Mouse (Mus musculus) ES-Bruce4 (cell line): ENCODE results near the gene Gnas. TPM values are rescaled to one million over a fixed set of nuclear protein-coding genes. Genes with fewer than 3 reads are reported as not detected.
"Not testable (repeated sequence)": the region's sequence is repeated elsewhere in the genome, so short reads cannot be mapped to it uniquely, and the experiment has no call there.

Experiments used
- H3K27ac ChIP-seq: 2 replicates; pipeline ENCODE4 v1.5.1; 2012; ENCODE audit warnings: low read length, inconsistent platforms; ENCODE audit not compliant: insufficient read depth
- H3K27me3 ChIP-seq: 2 replicates; pipeline ENCODE4 v1.6.1; 2012; ENCODE audit warnings: mild to moderate bottlenecking, low read length, inconsistent platforms; ENCODE audit not compliant: control insufficient read depth, poor library complexity, insufficient read depth, severe bottlenecking
- H3K36me3 ChIP-seq: 2 replicates; pipeline ENCODE4 v1.6.1; 2012; ENCODE audit warnings: inconsistent platforms, mild to moderate bottlenecking, low read length, moderate library complexity; ENCODE audit not compliant: control insufficient read depth, poor library complexity, insufficient read depth, severe bottlenecking
- H3K4me1 ChIP-seq: one replicate; pipeline ENCODE4 v1.8.1; 2011; ENCODE audit warnings: low read length; ENCODE audit not compliant: control insufficient read depth, insufficient read depth
- H3K4me3 ChIP-seq: 2 replicates; pipeline ENCODE4 v1.5.1; 2011; ENCODE audit warnings: low read depth, mild to moderate bottlenecking, low read length
- H3K9ac ChIP-seq: 2 replicates; pipeline ENCODE4 v1.6.1; 2012; ENCODE audit warnings: low read depth, mild to moderate bottlenecking, inconsistent platforms; ENCODE audit not compliant: poor library complexity, severe bottlenecking
- H3K9me3 ChIP-seq: replicated peaks from 2 replicates; pipeline ENCODE4 v1.6.1; 2012; ENCODE audit warnings: mild to moderate bottlenecking, low read length, inconsistent platforms; ENCODE audit not compliant: control insufficient read depth, poor library complexity, insufficient read depth, severe bottlenecking
- CTCF ChIP-seq: IDR thresholded peaks from one replicate; pipeline ENCODE4 v1.8.1; 2011; ENCODE audit warnings: low read depth, low read length
- EP300 ChIP-seq: IDR thresholded peaks from 2 replicates; pipeline ENCODE4 v1.6.1; 2011; ENCODE audit warnings: low read depth, low read length; ENCODE audit not compliant: insufficient read depth
- POLR2A ChIP-seq: IDR thresholded peaks from one replicate; pipeline ENCODE4 v1.8.1; 2011; ENCODE audit warnings: low read length; ENCODE audit not compliant: insufficient read depth
- polyA plus RNA-seq: library from polyadenylated mRNA; stranded (reverse); fragments of >200 nt; gene quantifications from 2 replicates; pipeline ENCODE4 v1.2.4, GENCODE M21; 2011; ENCODE audit warnings: low read depth; ENCODE audit not compliant: missing spikeins, insufficient read depth, insufficient read length

The Gnas gene
- polyA plus RNA-seq, 1 experiment: 394 TPM

- H3K27ac ChIP-seq: peak overlapping the region; percentile 64
- H3K4me3 ChIP-seq: no peak overlapping the region
- no peak for TF ChIP-seq POLR2A
- TF ChIP-seq CTCF: no peak
- H3K9ac ChIP-seq: no peak overlapping the region
- no peaks in the 10 kb centered on the region for H3K9me3 ChIP-seq
- H3K36me3 ChIP-seq: no peaks in the 10 kb centered on the region
- no peaks in the 10 kb centered on the region for H3K27me3 ChIP-seq
- H3K4me1 ChIP-seq: no peaks in the 10 kb centered on the region
Observed at GRCm38 (mm10) chr2:174311613-174312012, 27.5 kb downstream of the Gnas start.

- H3K27me3 ChIP-seq: no peaks in the 10 kb centered on the region
- H3K4me1 ChIP-seq: no peaks in the 10 kb centered on the region
- H3K36me3 ChIP-seq: no peaks in the 10 kb centered on the region
- no peak overlapping the region for H3K4me3 ChIP-seq
- no peak overlapping the region for H3K27ac ChIP-seq
- no peak for TF ChIP-seq POLR2A
- TF ChIP-seq CTCF: peak; percentile 46
- no peak for TF ChIP-seq EP300
- no peak overlapping the region for H3K9ac ChIP-seq
- no peaks in the 10 kb centered on the region for H3K9me3 ChIP-seq
Observed at GRCm38 (mm10) chr2:174312118-174312647, 28.1 kb downstream of the Gnas start.

- H3K4me3 ChIP-seq: no peak overlapping the region
- H3K4me1 ChIP-seq: no peaks in the 10 kb centered on the region
- H3K9ac ChIP-seq: no peak overlapping the region
- H3K36me3 ChIP-seq: no peaks in the 10 kb centered on the region
- H3K9me3 ChIP-seq: no peaks in the 10 kb centered on the region
- H3K27me3 ChIP-seq: no peaks in the 10 kb centered on the region
- no peak for TF ChIP-seq CTCF
- no peak overlapping the region for H3K27ac ChIP-seq
Observed at GRCm38 (mm10) chr2:174312661-174313060, 28.5 kb downstream of the Gnas start.

GRCm38 (mm10) chr2:174315445-174315844 is 31.3 kb downstream of the Gnas start:
- H3K4me1 ChIP-seq, H3K27ac ChIP-seq, H3K36me3 ChIP-seq, H3K9ac ChIP-seq, H3K4me3 ChIP-seq, H3K9me3 ChIP-seq, H3K27me3 ChIP-seq: not testable (repeated sequence)

GRCm38 (mm10) chr2:174316661-174317060 is 32.5 kb downstream of the Gnas start:
- TF ChIP-seq POLR2A (no peak), CTCF (no peak), EP300 (no peak)
- H3K4me3 ChIP-seq: no peak overlapping the region
- H3K9ac ChIP-seq: no peak overlapping the region
- H3K4me1 ChIP-seq: no peaks in the 10 kb centered on the region
- no peaks in the 10 kb centered on the region for H3K36me3 ChIP-seq
- no peaks in the 10 kb centered on the region for H3K9me3 ChIP-seq
- no peak overlapping the region for H3K27ac ChIP-seq
- H3K27me3 ChIP-seq: no peaks in the 10 kb centered on the region

- Histone ChIP-seq H3K9me3 (peaks cover 8% of the 10 kb centered on the region), H3K27ac (no peak overlapping the region), H3K4me1 (no peaks in the 10 kb centered on the region), H3K9ac (no peak overlapping the region), H3K36me3 (no peaks in the 10 kb centered on the region), H3K4me3 (no peak overlapping the region), H3K27me3 (peaks cover 13% of the 10 kb centered on the region)
- TF ChIP-seq EP300: no peak
- TF ChIP-seq POLR2A: no peak
- TF ChIP-seq CTCF: no peak
Observed at GRCm38 (mm10) chr2:174325989-174326388, 41.9 kb downstream of the Gnas start.
